Mouse (Mus musculus) liver, adult 2 months (tissue): ENCODE measurements around the gene Gldc. TPM values are rescaled to one million over a fixed set of nuclear protein-coding genes. Genes with fewer than 3 reads are reported as not detected.

Source experiments
- DNase-seq: peaks from one replicate; pipeline ENCODE4 v3.0.0-alpha.2; 2011; ENCODE audit warnings: low read depth, low spot score; ENCODE audit errors: extremely low read depth
- H3K27ac ChIP-seq: fragments of 200-500 bp; replicated peaks from 2 replicates; pipeline ENCODE4 v1.5.1; 2012; ENCODE audit warnings: low read depth, mild to moderate bottlenecking, control low read depth, inconsistent platforms, low read length; ENCODE audit not compliant: insufficient read depth
- H3K27me3 ChIP-seq: fragments of 200-500 bp; 2 replicates; pipeline ENCODE4 v1.6.1; 2012; ENCODE audit warnings: mild to moderate bottlenecking, moderate library complexity, low read length, inconsistent platforms; ENCODE audit not compliant: control insufficient read depth, insufficient read depth
- H3K36me3 ChIP-seq: fragments of 200-500 bp; 2 replicates; pipeline ENCODE4 v1.6.1; 2012; ENCODE audit warnings: low read length, inconsistent platforms; ENCODE audit not compliant: control insufficient read depth, insufficient read depth
- H3K4me1 ChIP-seq: fragments of 200-500 bp; 2 replicates; pipeline ENCODE4 v1.6.1; 2011; ENCODE audit warnings: low read length; ENCODE audit not compliant: control insufficient read depth, insufficient read depth
- H3K4me3 ChIP-seq: fragments of 200-500 bp; 2 replicates; pipeline ENCODE4 v1.5.1; 2011; ENCODE audit warnings: low read depth, mild to moderate bottlenecking, control low read depth, low read length, moderate library complexity; ENCODE audit not compliant: insufficient read depth
- H3K79me2 ChIP-seq: fragments of 200-500 bp; 2 replicates; pipeline ENCODE4 v1.6.1; 2012; ENCODE audit warnings: inconsistent platforms, mild to moderate bottlenecking, low read length, moderate library complexity; ENCODE audit not compliant: control insufficient read depth, insufficient read depth
- H3K9ac ChIP-seq: fragments of 200-500 bp; 2 replicates; pipeline ENCODE4 v1.6.1; 2012; ENCODE audit warnings: low read depth, mild to moderate bottlenecking, control low read depth, inconsistent platforms, low read length
- CTCF ChIP-seq: fragments of 200-500 bp; IDR thresholded peaks from 2 replicates; pipeline ENCODE4 v1.5.1; 2011; ENCODE audit warnings: low read depth, low read length, control low read depth
- POLR2A ChIP-seq: fragments of 200-500 bp; IDR thresholded peaks from 2 replicates; pipeline ENCODE4 v1.6.1; 2011; ENCODE audit warnings: low read length, control low read depth; ENCODE audit not compliant: insufficient read depth; ENCODE audit errors: extremely low read depth
- WGBS: fragments of 180-500 bp; shearing (Covaris S2); methylation state at CpG from one replicate; pipeline ENCODE4 v1.1.7; 2018; 5-methylcytosine and 5-hydroxymethylcytosine counted together
- polyA plus RNA-seq: library from polyadenylated mRNA; depleted of rRNA; stranded (reverse); fragments of >200 nt; gene quantifications from 2 replicates; pipeline ENCODE4 v1.2.3, GENCODE M21; 2012
- total RNA-seq: library from RNA; depleted of rRNA; stranded (reverse); fragments of >200 nt; gene quantifications from 2 replicates; pipeline ENCODE4 v1.2.3, GENCODE M21; 2014

Gldc gene
- total and polyA plus RNA-seq, 2 experiments, result 64.2 to 94.1 TPM

- 91% methylated on average over 6 of the region's 6 CpGs for WGBS
- H3K79me2 ChIP-seq, result no peaks in the 10 kb centered on the region
Measured at GRCm38 (mm10) chr19:30109122-30109521, 66.1 kb downstream of the Gldc start.

DNA sequence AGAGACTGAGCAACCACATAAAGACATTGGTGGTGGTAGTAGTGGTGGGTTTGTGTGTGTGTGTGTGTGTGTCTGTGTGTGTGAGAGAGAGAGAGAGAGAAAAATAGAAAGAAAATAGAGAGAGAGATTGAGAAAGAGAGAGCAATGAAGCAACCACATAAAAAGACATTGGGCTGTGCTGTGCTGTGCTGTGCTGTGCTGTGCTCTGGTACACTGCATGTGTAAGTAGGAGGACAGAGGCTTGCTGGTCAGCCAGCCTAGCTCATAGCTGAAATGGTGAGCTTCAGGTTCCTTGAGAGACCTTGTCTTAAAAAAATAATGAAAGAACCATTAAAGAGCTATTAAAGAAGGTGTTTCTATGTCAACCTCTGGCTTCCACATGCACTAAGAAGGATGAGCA lies 66.6 kb downstream of the Gldc start:
- Histone ChIP-seq H3K27ac (no peak overlapping the region), H3K9ac (no peak overlapping the region), H3K79me2 (no peaks in the 10 kb centered on the region), H3K27me3 (no peaks in the 10 kb centered on the region), H3K36me3 (peaks cover 15% of the 10 kb centered on the region), H3K4me1 (peaks cover 13% of the 10 kb centered on the region), H3K4me3 (no peak overlapping the region)
- TF ChIP-seq CTCF (no peak), POLR2A (no peak)
- DNase-seq, result no peak

More at GRCm38 (mm10) chr19:30109122-30109521, 66.1 kb downstream of the Gldc start:
- Histone ChIP-seq H3K27ac (no peak overlapping the region), H3K27me3 (no peaks in the 10 kb centered on the region), H3K4me1 (peaks cover 13% of the 10 kb centered on the region), H3K36me3 (peaks cover 15% of the 10 kb centered on the region), H3K9ac (no peak overlapping the region), H3K4me3 (no peak overlapping the region)
- no peak for DNase-seq
- TF ChIP-seq POLR2A (no peak), CTCF (no peak)

DNA sequence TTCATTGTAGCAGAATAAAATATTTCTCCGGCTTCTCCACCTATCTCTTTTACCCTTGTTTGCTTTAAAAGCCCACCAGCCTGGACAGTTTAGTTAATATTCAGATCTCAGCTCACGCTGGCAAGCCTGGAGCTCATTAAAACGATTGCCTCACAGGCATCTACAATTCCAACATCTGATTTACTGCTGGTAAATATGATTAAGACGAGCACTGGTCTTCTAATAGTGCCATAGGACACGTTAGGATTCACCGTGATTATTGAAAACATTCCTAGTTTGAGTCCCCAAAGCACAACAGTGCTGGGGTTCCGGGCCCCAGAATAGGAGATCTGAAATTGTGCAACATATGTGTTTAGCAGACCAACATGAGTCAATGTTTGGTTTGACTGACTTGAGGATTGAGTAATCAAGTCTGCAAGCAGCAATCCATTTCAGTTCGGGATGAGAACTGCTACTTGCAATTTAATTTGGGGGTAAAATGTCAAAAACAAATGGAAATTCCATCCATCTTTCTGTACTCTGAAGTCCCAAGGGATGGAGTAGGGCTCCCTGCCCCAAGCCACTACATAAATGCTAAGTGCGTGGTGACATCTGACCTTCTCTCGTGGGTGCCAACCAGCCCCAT lies 67.9 kb downstream of the Gldc start:
- H3K36me3 ChIP-seq, result peaks cover 14% of the 10 kb centered on the region
- TF ChIP-seq CTCF (no peak), POLR2A (no peak)
- no peaks in the 10 kb centered on the region for H3K79me2 ChIP-seq
- H3K4me3 ChIP-seq, result no peak overlapping the region; the same call in 1 of the 2 replicates
- no peaks in the 10 kb centered on the region for H3K27me3 ChIP-seq
- 0 out of 2 replicates have a peak overlapping the region, but pooled peaks have one; percentile 49 for H3K9ac ChIP-seq
- H3K27ac ChIP-seq, result peak overlapping the region; percentile 54
- DNase-seq, result peak; percentile 90
- peaks cover 12% of the 10 kb centered on the region for H3K4me1 ChIP-seq
- 21% methylated on average over 10 of the region's 10 CpGs for WGBS

DNA sequence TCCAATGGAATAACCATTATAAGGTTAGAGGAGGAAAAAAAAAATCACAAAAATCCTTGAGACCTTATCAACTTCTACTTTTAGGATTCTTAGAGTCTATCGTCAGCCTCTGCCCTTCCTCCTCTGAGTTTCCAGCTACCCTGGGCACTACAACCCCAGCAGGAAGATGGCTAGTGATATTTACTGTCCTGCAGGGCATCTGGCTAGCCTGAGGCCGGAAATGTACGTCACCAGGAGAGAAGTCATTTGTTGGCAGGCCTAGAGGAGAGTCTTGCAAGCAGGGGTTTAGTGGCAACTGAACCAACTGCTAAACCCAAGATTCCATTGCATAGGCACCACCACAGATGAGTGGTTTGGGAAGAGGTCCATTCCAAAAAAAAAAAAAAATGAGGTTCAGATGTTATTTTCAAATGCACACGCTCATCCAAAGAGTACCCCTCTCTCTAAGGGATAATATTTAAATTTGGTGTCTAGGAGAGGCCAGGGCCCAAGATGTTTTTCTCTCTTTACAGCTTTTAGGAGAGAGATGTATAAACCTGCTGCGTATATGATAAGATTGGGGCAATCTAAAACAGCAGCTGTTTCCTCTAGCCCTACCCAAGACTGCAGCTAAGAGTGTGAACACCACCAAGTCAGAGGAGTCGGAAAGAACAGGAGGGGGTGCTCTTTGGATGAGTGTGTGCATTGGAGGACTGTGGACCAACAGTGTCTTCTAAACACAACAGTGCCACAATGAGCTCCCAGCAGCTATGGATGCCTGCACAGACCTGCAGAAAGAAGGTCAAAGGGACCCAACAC lies 70.0 kb downstream of the Gldc start:
- WGBS, result 83% methylated on average over 6 of the region's 6 CpGs
- no peak overlapping the region for H3K27ac ChIP-seq
- peaks cover 5% of the 10 kb centered on the region; the same call in 1 of the 2 replicates for H3K4me1 ChIP-seq
- DNase-seq, result no peak
- no peak for TF ChIP-seq POLR2A
- no peak for TF ChIP-seq CTCF
- no peaks in the 10 kb centered on the region for H3K27me3 ChIP-seq
- H3K9ac ChIP-seq, result no peak overlapping the region
- H3K79me2 ChIP-seq, result no peaks in the 10 kb centered on the region
- no peak overlapping the region for H3K4me3 ChIP-seq
- H3K36me3 ChIP-seq, result peaks cover 19% of the 10 kb centered on the region

DNA sequence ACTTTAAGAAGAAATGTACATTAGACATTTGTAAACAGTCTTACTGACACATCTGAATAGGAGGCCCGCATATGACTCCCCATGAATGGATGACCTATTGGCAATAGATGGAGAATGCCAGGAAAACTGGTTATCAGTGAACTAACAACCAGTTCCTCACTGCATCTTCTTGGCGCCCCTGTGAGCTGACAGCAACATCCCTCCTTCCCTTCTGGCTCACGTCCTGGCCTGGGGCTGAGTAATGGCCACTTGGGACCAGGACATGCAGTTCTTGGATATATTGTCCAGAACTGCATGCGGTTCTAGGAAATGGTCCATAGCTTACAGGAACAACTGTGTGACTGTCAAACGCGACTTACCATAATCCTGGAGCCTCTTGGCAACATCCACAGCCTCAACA lies 72.6 kb downstream of the Gldc start:
- H3K36me3 ChIP-seq, result peaks cover 32% of the 10 kb centered on the region
- TF ChIP-seq CTCF (no peak), POLR2A (no peak)
- 84% methylated on average over 6 of the region's 6 CpGs for WGBS

DNA sequence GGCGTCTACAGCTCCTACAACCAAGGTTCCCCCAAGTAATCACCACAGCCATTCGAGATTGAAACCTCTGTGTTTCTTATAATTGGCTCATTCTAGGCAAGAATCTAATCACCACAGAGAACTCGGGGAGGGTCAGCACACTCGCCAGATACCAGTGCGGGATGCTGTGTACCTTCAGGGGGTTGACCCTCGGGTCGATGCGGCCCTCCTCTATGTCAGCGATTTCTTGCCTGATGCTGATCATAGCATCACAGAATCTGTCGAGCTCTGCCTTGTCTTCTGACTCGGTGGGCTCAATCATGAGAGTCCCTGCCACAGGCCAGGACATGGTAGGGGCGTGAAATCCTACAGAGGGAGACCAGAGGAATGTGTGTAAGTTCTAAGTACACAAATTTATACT lies 74.7 kb downstream of the Gldc start:
- H3K9ac ChIP-seq, result no peak overlapping the region
- no peaks in the 10 kb centered on the region for H3K4me1 ChIP-seq
- DNase-seq, result no peak
- TF ChIP-seq CTCF (no peak), POLR2A (no peak)
- H3K79me2 ChIP-seq, result no peaks in the 10 kb centered on the region
- H3K27ac ChIP-seq, result no peak overlapping the region
- H3K27me3 ChIP-seq, result no peaks in the 10 kb centered on the region
- H3K4me3 ChIP-seq, result no peak overlapping the region
- H3K36me3 ChIP-seq, result peaks cover 41% of the 10 kb centered on the region
- 95% methylated on average over 12 of the region's 12 CpGs for WGBS

More for the DNA sequence above, 72.6 kb downstream of the Gldc start:
- Histone ChIP-seq H3K27ac (no peak overlapping the region), H3K4me1 (peaks cover 1% of the 10 kb centered on the region; the same call in 1 of the 2 replicates), H3K27me3 (no peaks in the 10 kb centered on the region), H3K9ac (no peak overlapping the region), H3K4me3 (no peak overlapping the region), H3K79me2 (no peaks in the 10 kb centered on the region)
- no peak for DNase-seq
